In the genomic region with DNA sequence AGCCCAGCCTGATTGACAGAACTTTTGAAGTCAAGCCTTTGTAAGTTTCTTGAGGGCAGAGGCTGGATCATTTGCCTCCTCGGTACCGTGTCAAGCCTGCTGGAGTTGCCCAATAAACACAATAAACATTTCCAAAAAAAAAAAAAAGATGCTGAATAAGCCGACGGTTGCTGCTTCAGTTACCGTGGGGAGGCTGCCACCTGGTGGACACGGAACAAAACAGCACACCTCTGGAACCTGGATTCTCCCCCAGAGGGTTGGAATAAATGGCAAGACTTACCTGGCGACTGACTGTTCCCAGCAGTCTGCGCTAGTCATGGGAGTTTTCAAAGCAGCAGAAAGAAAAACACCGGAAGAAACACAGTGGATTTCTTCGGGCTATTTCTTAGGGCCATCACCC, we compare ENCODE assay signal across 8 mouse cellular contexts.
DNase-seq lines count a peak whose midpoint lies in the region.

No protein-coding gene starts in this region.

- peak; percentile 46 to 78 for DNase-seq in heart, adult 18-20 months
- DNase-seq in heart, postnatal 25 days (ENCODE audit: low spot score), result no peak
- peak; percentile 68 for DNase-seq in adrenal gland, postnatal 25 days
- DNase-seq in embryo, embryonic 9.5 days (ENCODE audit: extremely low spot score), result peak; percentile 68
- peak; percentile 53 to 71 for DNase-seq in heart, postnatal 36 days
- peak; percentile 20 for DNase-seq in layer of hippocampus, adult 9-10 months (ENCODE audit: low spot score)
- DNase-seq in lung, postnatal 14 days, result peak; percentile 74
- peak; percentile 16 for DNase-seq in skeletal muscle tissue, adult 2 months (ENCODE audit: low read depth, low spot score)

- intact Hi-C loops in heart, postnatal 25 days (cut with DNase I), result loop anchor here (1.0 to 2.0 kb wide), 2 partner anchors 134 to 321 kb away; no protein-coding TSS in a partner anchor
- intact Hi-C loops in heart, postnatal 36 days (cut with DNase I), result loop anchor here (1.0 to 5.0 kb wide), 3 partner anchors 77 to 321 kb away; no protein-coding TSS in a partner anchor
